Mouse (Mus musculus) common myeloid progenitor, adult 5-6 weeks (primary cell): ENCODE results near the gene Txk. TPM values are rescaled to one million over a fixed set of nuclear protein-coding genes. Genes with fewer than 3 reads are reported as not detected.

ENCODE experiments used
- ATAC-seq: replicated peaks from 2 replicates; pipeline ENCODE4 v1.8.0; 2016; ENCODE audit warnings: low read depth, mild to moderate bottlenecking, moderate TSS enrichment, inconsistent platforms; ENCODE audit not compliant: poor library complexity, severe bottlenecking
- total RNA-seq: library from RNA; stranded (forward); fragments of 200-1000, 187-1606 nt; gene quantifications from 2 replicates; pipeline ENCODE4 v1.2.3, GENCODE M21; 2017

The Txk gene
- total RNA-seq: 2.5 and 3.1 TPM in 2 replicates

DNA sequence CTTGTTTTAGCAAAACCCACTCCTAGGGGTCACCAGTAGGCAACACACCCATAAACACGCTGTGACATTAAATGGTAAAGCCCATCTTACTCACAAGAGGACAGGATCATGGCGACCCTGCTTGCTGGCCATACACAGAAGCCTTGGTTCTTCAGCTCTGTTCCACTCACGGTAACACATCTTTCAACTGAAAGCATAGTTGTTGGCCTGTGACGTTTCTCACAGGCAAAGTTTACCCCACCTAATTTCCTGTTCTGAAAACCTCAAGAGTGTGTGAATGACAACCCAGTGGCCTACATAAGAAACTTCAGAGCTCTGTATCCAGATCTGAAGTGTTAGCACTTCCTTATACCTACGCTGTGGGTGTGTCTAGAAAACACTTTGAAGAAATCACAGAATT lies at the start of gene Txk:
Txk (minus strand) TSS at position 193 of the 400 bp plus-strand sequence.
- no peak for ATAC-seq

DNA sequence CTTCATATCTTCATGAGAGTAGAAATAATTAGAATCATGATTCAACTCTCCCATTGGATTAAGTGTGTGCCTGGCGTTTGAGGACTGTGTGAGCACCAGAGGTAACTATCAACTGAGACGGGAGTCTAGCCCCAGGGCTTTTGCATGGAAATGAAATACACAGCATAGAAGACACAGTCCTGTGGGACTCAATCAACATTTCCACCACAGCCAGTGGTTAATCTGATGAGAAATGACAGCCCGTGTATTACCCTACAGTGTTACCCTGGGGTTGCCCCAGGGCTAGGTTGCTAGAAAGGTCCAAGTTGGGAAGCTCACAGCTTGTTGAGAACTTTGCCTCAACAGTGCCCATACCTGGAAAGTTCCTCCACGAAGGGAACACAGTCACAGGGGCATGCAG lies 46.0 kb upstream of the Txk start:
- no peak for ATAC-seq

- ATAC-seq: peak; percentile 89
Measured at GRCm38 (mm10) chr5:72796186-72796613, 43.6 kb upstream of the Txk start.

DNA sequence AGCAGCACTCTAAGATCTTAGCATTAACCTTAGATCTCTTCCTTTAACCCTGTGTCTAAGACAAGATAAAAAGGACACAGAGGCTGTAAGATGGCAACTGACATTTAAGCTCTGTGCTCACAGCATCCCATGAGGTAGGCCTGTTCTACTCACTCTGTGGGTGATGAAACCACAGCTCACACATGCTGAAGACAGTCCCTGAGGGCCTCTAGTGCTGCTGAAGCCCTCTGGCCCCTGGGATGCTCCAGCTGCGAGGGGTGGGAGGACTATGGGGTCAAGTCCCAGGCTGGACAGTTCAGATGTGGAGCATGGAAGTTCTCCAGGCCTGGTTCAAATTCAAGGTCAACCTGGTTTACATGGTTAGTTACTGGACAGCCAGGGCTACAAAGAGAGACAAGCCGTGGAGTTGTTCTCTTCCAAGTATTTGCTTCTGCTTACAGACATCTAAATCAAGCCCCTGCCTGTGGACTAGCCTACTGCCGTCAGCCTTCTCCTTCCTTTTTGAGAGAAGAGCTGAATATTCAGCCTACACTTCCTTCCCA lies 40.8 kb upstream of the Txk start:
- no peak for ATAC-seq

DNA sequence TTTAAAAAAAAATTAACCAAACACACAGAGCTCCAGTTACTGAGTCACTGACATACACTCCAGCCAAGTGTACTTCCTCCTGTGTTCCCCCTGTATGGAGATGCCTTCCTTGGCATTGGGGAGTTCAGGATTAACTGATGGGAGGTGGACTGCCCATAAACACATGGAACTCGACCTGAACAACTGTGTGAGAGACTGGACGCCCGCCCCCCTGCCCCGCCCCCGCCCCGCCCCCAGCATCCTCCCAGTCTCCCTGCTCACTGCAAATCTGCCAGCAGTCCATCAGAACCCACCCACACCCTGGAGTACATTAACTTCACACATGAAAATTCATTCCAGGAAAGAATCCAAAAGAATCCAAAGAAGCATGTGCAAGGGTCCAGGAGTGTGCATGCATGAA lies 39.2 kb upstream of the Txk start:
- ATAC-seq: no peak

- ATAC-seq: no peak
Measured at GRCm38 (mm10) chr5:72791386-72791785, 38.8 kb upstream of the Txk start.

DNA sequence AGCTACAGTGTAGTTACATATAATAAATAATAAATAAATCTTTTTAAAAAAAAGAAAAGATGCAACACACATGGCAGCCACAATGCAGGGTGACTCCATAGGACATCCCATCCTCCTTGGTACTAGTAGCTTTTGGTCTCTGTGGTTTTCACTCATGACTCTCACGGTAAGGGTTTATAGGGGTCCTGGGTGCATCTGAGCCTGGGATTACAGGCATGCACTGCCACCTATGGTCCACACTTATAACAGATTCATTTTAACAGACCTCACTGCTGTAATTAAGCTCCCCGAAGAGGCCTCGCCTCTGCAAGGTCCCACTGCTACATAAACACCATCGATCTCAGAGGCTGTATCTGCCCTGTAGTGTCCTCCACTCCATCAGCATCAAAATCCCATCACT lies 32.9 kb upstream of the Txk start:
- peak; percentile 54; the same call in 1 of the 2 replicates for ATAC-seq

- no peak for ATAC-seq
Measured at GRCm38 (mm10) chr5:72784719-72785118, 32.1 kb upstream of the Txk start.

- no peak for ATAC-seq
Measured at GRCm38 (mm10) chr5:72783957-72784356, 31.4 kb upstream of the Txk start.

DNA sequence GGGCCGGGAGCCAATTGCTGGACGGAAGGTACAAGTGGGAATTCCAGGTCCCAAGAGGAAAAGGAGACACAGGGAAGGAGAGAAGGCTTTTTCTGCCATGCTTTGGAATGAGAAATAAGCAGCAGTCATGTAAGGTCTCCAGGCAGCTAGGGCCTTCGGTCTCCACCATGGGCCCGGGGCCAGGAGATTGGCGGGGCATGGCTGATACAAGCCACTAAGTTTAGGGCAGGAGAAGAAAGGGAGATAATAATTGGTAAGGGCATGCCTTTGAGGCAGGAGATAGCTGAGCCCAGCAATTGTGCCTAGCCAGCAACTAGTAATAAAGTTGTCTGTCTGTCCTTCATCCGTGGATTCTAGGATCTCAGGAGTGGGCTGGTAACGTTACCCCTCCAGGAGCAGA lies 30.5 kb upstream of the Txk start:
- ATAC-seq: peak; percentile 51; the same call in 1 of the 2 replicates

DNA sequence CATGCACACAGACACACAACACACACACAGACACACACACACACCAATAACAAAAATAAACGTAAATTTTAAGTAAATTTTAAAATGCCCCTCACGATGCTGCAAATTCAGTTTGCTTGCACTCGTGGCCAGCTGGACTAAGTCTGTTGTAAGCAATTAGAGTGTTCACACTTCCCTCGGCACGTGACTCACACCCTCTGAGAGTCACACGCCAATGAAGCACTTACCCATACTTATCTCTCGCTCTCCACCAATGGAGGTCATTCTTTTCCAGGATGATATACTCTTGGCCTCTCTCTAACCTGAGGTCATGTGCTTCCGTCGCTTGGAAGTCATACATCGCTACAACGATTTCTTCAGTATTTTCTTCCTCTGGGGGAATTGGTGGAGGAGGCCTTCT lies 29.2 kb upstream of the Txk start:
- ATAC-seq: no peak

DNA sequence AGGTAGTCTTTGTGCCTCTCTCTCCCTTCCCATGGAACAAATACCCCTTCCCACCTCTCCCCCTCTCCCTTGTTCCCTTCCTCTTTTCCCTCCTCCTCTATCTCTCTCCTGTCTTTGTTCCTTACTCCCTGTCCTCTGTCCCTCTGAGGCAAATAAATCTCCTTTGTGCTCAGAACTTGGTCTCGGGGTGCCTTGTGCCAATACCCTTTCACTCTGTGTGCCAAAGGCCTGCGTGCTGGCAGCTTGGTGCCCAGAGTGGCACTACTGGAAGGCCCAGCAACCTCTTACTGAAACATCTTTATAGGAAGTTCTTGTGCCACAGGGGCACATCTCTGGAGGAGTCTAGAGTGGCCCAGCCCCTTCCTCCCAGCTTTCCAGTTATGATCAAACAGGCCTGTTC lies 24.0 kb upstream of the Txk start:
- no peak for ATAC-seq

DNA sequence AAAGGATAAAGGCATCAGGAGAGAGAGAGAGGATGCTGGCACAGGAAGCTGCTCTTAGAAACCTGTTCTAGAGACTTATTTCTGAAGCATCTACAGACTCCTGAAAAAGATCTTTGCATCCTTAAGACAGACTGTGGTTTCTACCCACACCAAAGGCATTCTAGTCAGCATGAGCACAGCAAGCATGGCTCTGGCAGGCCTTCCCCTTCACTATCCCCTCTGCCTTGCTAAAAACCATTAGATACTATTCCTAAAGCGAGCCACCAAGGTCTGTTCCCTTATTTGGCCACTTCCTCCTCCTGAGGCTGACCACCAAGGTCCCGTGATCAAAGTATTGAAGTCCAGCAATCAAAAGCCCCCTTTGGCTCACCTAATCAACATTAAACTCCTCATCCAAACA lies 23.6 kb upstream of the Txk start:
- no peak for ATAC-seq

- ATAC-seq: no peak
Measured at GRCm38 (mm10) chr5:72769841-72770240, 17.3 kb upstream of the Txk start.

GRCm38 (mm10) chr5:72763546-72763945 lies 11.0 kb upstream of the Txk start:
- ATAC-seq: no peak

GRCm38 (mm10) chr5:72763025-72763424 lies 10.4 kb upstream of the Txk start:
- peak; percentile 76 for ATAC-seq

GRCm38 (mm10) chr5:72761758-72762157 lies 9.2 kb upstream of the Txk start:
- no peak for ATAC-seq

- peak; percentile 65 for ATAC-seq
Measured at GRCm38 (mm10) chr5:72761237-72761636, 8.7 kb upstream of the Txk start.

DNA sequence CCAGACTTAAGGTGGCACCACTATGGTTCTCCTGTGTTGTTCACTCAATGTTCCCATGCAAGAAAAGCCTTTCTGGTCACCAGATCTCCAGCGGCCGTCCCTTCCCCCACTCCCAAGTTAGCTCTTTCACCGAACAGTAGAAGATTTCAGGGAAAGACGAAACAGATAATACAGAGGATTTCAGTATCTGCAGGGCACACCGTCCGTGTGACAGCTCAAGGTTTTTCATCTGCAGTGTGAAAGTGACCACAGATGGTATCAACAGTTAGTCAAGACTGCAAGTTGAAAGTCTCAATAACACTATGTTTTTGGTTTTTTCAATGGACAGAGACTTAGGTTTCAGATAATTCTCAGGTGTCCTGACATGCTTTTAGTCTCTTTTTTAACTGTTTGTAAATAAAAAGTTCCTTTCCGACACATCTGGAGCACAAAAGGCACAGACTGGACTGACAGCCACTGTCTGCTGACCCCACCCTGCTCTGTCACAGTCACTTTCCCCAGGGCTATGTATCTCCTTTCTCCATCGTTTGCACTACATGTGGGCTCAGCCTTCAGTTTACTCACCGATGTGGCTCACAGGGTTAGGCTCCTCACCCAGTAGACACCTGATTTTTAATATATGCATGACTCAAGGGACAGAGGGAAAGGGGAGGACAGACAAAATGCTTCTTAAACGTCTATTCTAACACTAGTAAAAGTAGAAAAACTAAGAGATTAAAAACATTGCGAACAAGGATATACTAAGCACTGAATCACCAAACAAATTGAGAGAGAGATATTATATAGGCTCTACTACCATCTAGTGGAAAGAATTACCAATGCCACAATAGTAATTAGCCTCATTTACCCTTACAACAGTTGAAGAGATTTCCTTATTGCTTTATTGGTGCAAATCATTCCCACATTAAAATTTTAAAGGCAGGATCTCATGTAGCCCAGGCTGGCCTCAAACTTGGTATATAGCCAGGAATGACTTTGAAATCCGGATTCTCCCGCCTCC lies 6.6 kb upstream of the Txk start:
- 0 out of 2 replicates have a peak, but pooled peaks have one; percentile 45 for ATAC-seq

GRCm38 (mm10) chr5:72757155-72757773 lies 4.7 kb upstream of the Txk start:
- no peak for ATAC-seq

DNA sequence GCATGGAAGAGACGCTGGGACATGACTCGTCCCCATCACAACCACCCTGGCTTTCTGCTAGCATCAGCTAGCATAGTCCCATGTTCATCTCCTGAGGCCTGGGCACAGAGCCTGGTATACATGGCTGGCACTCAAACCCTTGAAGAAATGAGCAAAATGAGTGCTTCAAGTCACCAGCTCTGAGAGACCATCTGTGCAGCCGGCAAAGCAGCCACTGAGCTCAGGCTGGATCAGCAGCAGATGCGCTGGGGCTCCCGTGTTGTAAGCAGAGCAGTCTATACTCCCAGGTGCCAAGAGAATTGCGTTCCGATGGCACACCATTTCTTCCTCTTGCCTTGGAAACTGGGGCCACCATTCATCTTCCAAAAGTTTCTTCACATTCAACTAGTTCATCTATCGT lies 3.4 kb upstream of the Txk start:
- no peak for ATAC-seq
